Mouse (Mus musculus) liver, postnatal 0 days (tissue): ENCODE data around the gene Prrc2c. TPM values are rescaled to one million over a fixed set of nuclear protein-coding genes. Genes with fewer than 3 reads are reported as not detected.
A peak's percentile ranks its signal among the peaks of the same experiment; 100 is the strongest.

Source experiments
- ATAC-seq: fragments of 200-750 bp; cut with Nextera tagmentation; 2 replicates; pipeline ENCODE4 v1.8.0; 2017; ENCODE audit warnings: mild to moderate bottlenecking, moderate library complexity
- DNase-seq: peaks from one replicate; pipeline ENCODE4 v3.0.0-alpha.2; 2016
- H3K27ac ChIP-seq: fragments of 300-500 bp; sonication (generic); 2 replicates; pipeline ENCODE4 v1.5.1; 2014; ENCODE audit warnings: antibody characterized with exemption, moderate library complexity, mild to moderate bottlenecking, low read depth
- H3K27me3 ChIP-seq: fragments of 300-500 bp; sonication (generic); 2 replicates; pipeline ENCODE4 v1.6.1; 2014; ENCODE audit warnings: low read length, control low read depth, mixed read lengths; ENCODE audit not compliant: insufficient read depth
- H3K36me3 ChIP-seq: fragments of 300-500 bp; sonication (generic); replicated peaks from 2 replicates; pipeline ENCODE4 v1.6.1; 2014; ENCODE audit warnings: mild to moderate bottlenecking, control low read depth, low read length, moderate library complexity, mixed read lengths; ENCODE audit not compliant: insufficient read depth
- H3K4me1 ChIP-seq: fragments of 300-500 bp; sonication (generic); 2 replicates; pipeline ENCODE4 v1.6.1; 2014; ENCODE audit warnings: antibody characterized with exemption, mild to moderate bottlenecking, control low read depth; ENCODE audit not compliant: insufficient read depth
- H3K4me2 ChIP-seq: fragments of 300-500 bp; sonication (generic); 2 replicates; pipeline ENCODE4 v1.6.1; 2014; ENCODE audit warnings: low read depth, mild to moderate bottlenecking, low read length, moderate library complexity, mixed read lengths
- H3K4me3 ChIP-seq: fragments of 300-500 bp; sonication (generic); 2 replicates; pipeline ENCODE4 v1.5.1; 2014; ENCODE audit warnings: low read depth, low read length
- H3K9ac ChIP-seq: fragments of 300-500 bp; sonication (generic); replicated peaks from 2 replicates; pipeline ENCODE4 v1.6.1; 2014; ENCODE audit warnings: mild to moderate bottlenecking, moderate library complexity
- H3K9me3 ChIP-seq: fragments of 300-500 bp; sonication (generic); 2 replicates; pipeline ENCODE4 v1.6.1; 2016; ENCODE audit warnings: mild to moderate bottlenecking, control low read depth, low read length, mixed read lengths
- CTCF ChIP-seq: sonication (generic); IDR thresholded peaks from 2 replicates; pipeline ENCODE4 v1.5.1; 2016; ENCODE audit warnings: antibody characterized with exemption, low read depth
- EP300 ChIP-seq: IDR thresholded peaks from 2 replicates; pipeline ENCODE4 v1.6.1; 2016; ENCODE audit warnings: antibody characterized with exemption, low read depth, mild to moderate bottlenecking
- WGBS: fragments of 180-500 bp; shearing (Covaris S2); extraction: QIAGEN DNeasy Blood & Tissue Kit; methylation state at CpG from one replicate; pipeline ENCODE4 v1.1.7; 2014; ENCODE audit not compliant: insufficient replicate concordance; 5-methylcytosine and 5-hydroxymethylcytosine counted together
- polyA plus RNA-seq: library from polyadenylated mRNA; unstranded; fragments of >200 nt; fragmentation: Nextera tagmentation; extraction: Ambion mirVana; gene quantifications from 2 replicates; pipeline ENCODE4 v1.2.1, GENCODE M21; 2015

The Prrc2c gene
- polyA plus RNA-seq, 1 experiment from 2014 or later: 37.3 TPM

DNA sequence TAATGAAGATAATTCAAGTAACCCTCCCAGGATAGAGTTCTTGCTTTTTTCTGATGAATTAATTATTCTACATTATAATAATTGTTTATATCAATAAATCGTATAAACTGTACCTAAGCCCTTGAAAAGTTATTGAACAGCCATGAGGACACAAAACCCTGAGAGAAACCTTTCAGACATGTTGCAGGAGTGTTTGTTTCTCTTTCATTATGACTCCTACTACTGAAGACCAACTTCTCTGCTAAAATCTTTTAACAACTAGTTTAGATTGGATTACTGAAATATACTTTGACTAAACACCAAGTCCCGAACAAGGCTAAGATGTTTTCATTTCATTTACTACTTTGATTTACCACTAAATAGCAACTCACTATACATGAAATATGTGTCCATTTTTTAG, 19.7 kb downstream of the Prrc2c start:
- Histone ChIP-seq H3K36me3 (peaks cover 63% of the 10 kb centered on the region), H3K27me3 (no peaks in the 10 kb centered on the region), H3K9me3 (no peaks in the 10 kb centered on the region), H3K4me2 (no peak overlapping the region), H3K27ac (no peak overlapping the region), H3K4me1 (peaks cover 4% of the 10 kb centered on the region; the same call in 1 of the 2 replicates), H3K4me3 (no peak overlapping the region), H3K9ac (no peak overlapping the region)
- no peak for DNase-seq
- no peak for ATAC-seq
- no peak for TF ChIP-seq EP300
- TF ChIP-seq CTCF: no peak
- WGBS: 85% methylated on average over 2 of the region's 2 CpGs

- no peak overlapping the region for H3K9ac ChIP-seq
- H3K9me3 ChIP-seq: no peaks in the 10 kb centered on the region
- H3K4me3 ChIP-seq: no peak overlapping the region
- H3K36me3 ChIP-seq: peaks cover 73% of the 10 kb centered on the region
- no peak overlapping the region for H3K27ac ChIP-seq
- no peaks in the 10 kb centered on the region for H3K4me1 ChIP-seq
- no peak for TF ChIP-seq EP300
- no peak for TF ChIP-seq CTCF
- no peaks in the 10 kb centered on the region for H3K27me3 ChIP-seq
- no peak overlapping the region for H3K4me2 ChIP-seq
- WGBS: 76% methylated on average over 8 of the region's 8 CpGs
- no peak for ATAC-seq
- no peak for DNase-seq
Observed at GRCm38 (mm10) chr1:162700389-162701066, 39.8 kb downstream of the Prrc2c start.

- Histone ChIP-seq H3K9me3 (no peaks in the 10 kb centered on the region), H3K9ac (no peak overlapping the region), H3K4me1 (no peaks in the 10 kb centered on the region), H3K27me3 (no peaks in the 10 kb centered on the region), H3K4me3 (no peak overlapping the region), H3K27ac (no peak overlapping the region), H3K4me2 (no peak overlapping the region), H3K36me3 (peaks cover 67% of the 10 kb centered on the region)
- WGBS: 92% methylated on average over 6 of the region's 6 CpGs
- DNase-seq (no peak), ATAC-seq (no peak)
- TF ChIP-seq CTCF (no peak), EP300 (no peak)
Observed at GRCm38 (mm10) chr1:162697866-162698265, 42.5 kb downstream of the Prrc2c start.

GRCm38 (mm10) chr1:162693721-162694120, 46.6 kb downstream of the Prrc2c start:
- peaks cover 68% of the 10 kb centered on the region for H3K36me3 ChIP-seq

GRCm38 (mm10) chr1:162665486-162666174, 74.7 kb downstream of the Prrc2c start:
- ATAC-seq (peak; percentile 74), DNase-seq (no peak)
- H3K4me2 ChIP-seq: peak overlapping the region; percentile 67
- no peaks in the 10 kb centered on the region for H3K27me3 ChIP-seq
- H3K4me3 ChIP-seq: no peak overlapping the region
- H3K4me1 ChIP-seq: peaks cover 6% of the 10 kb centered on the region
- H3K9ac ChIP-seq: 0 out of 2 replicates have a peak overlapping the region, but pooled peaks have one; percentile 30
- H3K27ac ChIP-seq: no peak overlapping the region
- no peaks in the 10 kb centered on the region for H3K36me3 ChIP-seq
- TF ChIP-seq EP300 (no peak), CTCF (no peak)
- H3K9me3 ChIP-seq: no peaks in the 10 kb centered on the region
- WGBS: 2% methylated on average over 11 of the region's 11 CpGs

More at GRCm38 (mm10) chr1:162693721-162694120, 46.6 kb downstream of the Prrc2c start:
- WGBS: 87% methylated on average over 2 of the region's 2 CpGs
- Histone ChIP-seq H3K4me3 (no peak overlapping the region), H3K4me2 (no peak overlapping the region), H3K9me3 (no peaks in the 10 kb centered on the region), H3K27me3 (no peaks in the 10 kb centered on the region), H3K27ac (no peak overlapping the region), H3K4me1 (no peaks in the 10 kb centered on the region), H3K9ac (no peak overlapping the region)
- ATAC-seq (no peak), DNase-seq (no peak)
- TF ChIP-seq CTCF (no peak), EP300 (no peak)

DNA sequence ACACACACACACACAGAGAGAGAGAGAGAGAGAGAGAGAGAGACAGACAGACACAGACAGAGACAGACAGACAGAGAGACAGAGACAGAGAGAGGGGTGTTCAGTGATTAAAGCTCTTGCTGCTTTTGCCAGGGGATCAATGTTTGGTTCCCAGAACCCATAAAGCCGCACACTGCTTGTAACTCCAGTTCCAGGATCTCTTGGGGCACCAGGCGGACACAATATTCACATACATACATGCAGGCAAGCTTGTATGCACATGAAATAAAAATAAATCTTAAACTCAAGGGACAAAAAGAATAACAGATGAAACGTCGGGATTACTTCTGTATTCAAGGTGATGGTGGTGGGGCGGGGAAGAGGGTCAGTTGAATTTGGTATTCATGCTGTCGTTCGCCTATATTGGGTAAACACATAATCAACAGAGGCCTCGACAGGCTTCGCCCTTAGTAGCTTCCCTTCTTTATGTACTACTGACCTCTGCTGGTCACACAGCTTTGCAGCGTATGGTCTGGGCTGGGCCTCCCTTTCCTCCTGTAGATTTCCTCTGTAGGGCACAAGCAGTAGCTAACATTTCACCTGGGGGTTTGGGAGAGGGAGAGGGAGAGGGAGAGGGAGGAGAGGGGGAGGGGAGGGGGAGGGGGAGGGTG, 75.4 kb downstream of the Prrc2c start:
- Histone ChIP-seq H3K4me1 (peaks cover 13% of the 10 kb centered on the region), H3K4me3 (no peak overlapping the region), H3K9ac (no peak overlapping the region), H3K4me2 (peak overlapping the region; percentile 67; the same call in 1 of the 2 replicates), H3K27me3 (no peaks in the 10 kb centered on the region), H3K27ac (no peak overlapping the region), H3K36me3 (no peaks in the 10 kb centered on the region), H3K9me3 (no peaks in the 10 kb centered on the region)
- 15% methylated on average over 10 of the region's 10 CpGs for WGBS
- ATAC-seq (peak; percentile 93), DNase-seq (peak; percentile 68)
- TF ChIP-seq EP300 (no peak), CTCF (peak; percentile 87)
